Mouse (Mus musculus) adrenal gland, postnatal 14 days (tissue): Measurements from ENCODE around the gene Lrrc37a. TPM values are rescaled to one million over a fixed set of nuclear protein-coding genes. Genes with fewer than 3 reads are reported as not detected.

Source experiments
- total RNA-seq: library from RNA; stranded (reverse); gene quantifications from 2 replicates; pipeline ENCODE4 v1.2.3, GENCODE M21; 2021

Gene Lrrc37a
- total RNA-seq, 1 experiment from 2014 or later: not detected

Other genes starting within 250 kb of the Lrrc37a start
- gene Map3k14, start 237.1 kb downstream of the Lrrc37a start, total RNA-seq: 6.5 and 8.7 TPM in 2 replicates
- 19.3 and 31.5 TPM in 2 replicates for gene Arhgap27, start 140.9 kb downstream of the Lrrc37a start, total RNA-seq
- gene Plekhm1, start 91.9 kb downstream of the Lrrc37a start, total RNA-seq: 17.4 and 19.6 TPM in 2 replicates
- not detected in 2 replicates for gene Gm884, start 116.5 kb upstream of the Lrrc37a start, total RNA-seq
- gene Lyzl6, start 134.3 kb upstream of the Lrrc37a start, total RNA-seq: not detected in 2 replicates
- not detected in 2 replicates for gene Rprml, start 145.0 kb upstream of the Lrrc37a start, total RNA-seq
- 72.3 and 74.8 TPM in 2 replicates for gene Gosr2, start 193.3 kb upstream of the Lrrc37a start, total RNA-seq
- gene Wnt9b, start 245.2 kb upstream of the Lrrc37a start, total RNA-seq: 0.22 and 0.23 TPM in 2 replicates